Mouse (Mus musculus): ENCODE results near the gene Tmem52. TPM values are rescaled to one million over a fixed set of nuclear protein-coding genes. Genes with fewer than 3 reads are reported as not detected.
A peak's percentile ranks its signal among the peaks of the same experiment; 100 is the strongest.

Tmem52 gene
- polyA plus RNA-seq, 1 experiment from 2014 or later = not detected

GRCm38 (mm10) chr4:155482125-155482480 is 13.2 kb downstream of the Tmem52 start:
- no peaks in the 10 kb centered on the region for H3K9me3 ChIP-seq (replicated peaks; ENCODE audit: control insufficient read depth, low read length)
- H3K4me1 ChIP-seq (ENCODE audit: control insufficient read depth, insufficient read depth, low read length) = peaks cover 13% of the 10 kb centered on the region
- H3K27ac ChIP-seq (ENCODE audit: low read length) = peak overlapping the region; percentile 59
- H3K4me3 ChIP-seq (ENCODE audit: low read length) = peak overlapping the region; percentile 40; the same call in 1 of the 2 replicates
- peaks cover 3% of the 10 kb centered on the region; the same call in 1 of the 2 replicates for H3K27me3 ChIP-seq (ENCODE audit: control insufficient read depth, insufficient read depth, low read length)
- ATAC-seq (replicated peaks; ENCODE audit: extremely low read depth, insufficient read depth, low FRiP score) = 0 out of 2 replicates have a peak, but pooled peaks have one; percentile 7
- H3K9ac ChIP-seq (ENCODE audit: low read length) = peak overlapping the region; percentile 61
- H3K4me2 ChIP-seq (ENCODE audit: low read depth, low read length) = peak overlapping the region; percentile 64; the same call in 1 of the 2 replicates
- 88% methylated on average over 6 of the region's 6 CpGs for whole genome bisulfite sequencing
- H3K36me3 ChIP-seq (ENCODE audit: control insufficient read depth, insufficient read depth) = no peaks in the 10 kb centered on the region

- 80% methylated on average over 8 of the region's 8 CpGs for WGBS
- H3K4me1 ChIP-seq (ENCODE audit: control insufficient read depth, insufficient read depth, low read length) = peaks cover 19% of the 10 kb centered on the region
- no peak overlapping the region for H3K27ac ChIP-seq (ENCODE audit: low read length)
- ATAC-seq (replicated peaks; ENCODE audit: extremely low read depth, insufficient read depth, low FRiP score) = no peak
- no peak overlapping the region for H3K9ac ChIP-seq (ENCODE audit: low read length)
- no peak overlapping the region for H3K4me3 ChIP-seq (ENCODE audit: low read length)
- H3K36me3 ChIP-seq (ENCODE audit: control insufficient read depth, insufficient read depth) = no peaks in the 10 kb centered on the region
- H3K4me2 ChIP-seq (ENCODE audit: low read depth, low read length) = no peak overlapping the region
- peaks cover 3% of the 10 kb centered on the region; the same call in 1 of the 2 replicates for H3K27me3 ChIP-seq (ENCODE audit: control insufficient read depth, insufficient read depth, low read length)
- H3K9me3 ChIP-seq (replicated peaks; ENCODE audit: control insufficient read depth, low read length) = no peaks in the 10 kb centered on the region
These were observed 14.0 kb downstream of the Tmem52 start for GRCm38 (mm10) chr4:155482733-155483540.

GRCm38 (mm10) chr4:155485521-155485920 is 16.6 kb downstream of the Tmem52 start:
- 64% methylated on average over 3 of the region's 3 CpGs for WGBS
- H3K9me3 ChIP-seq (replicated peaks; ENCODE audit: control insufficient read depth, low read length) = no peaks in the 10 kb centered on the region
- H3K9ac ChIP-seq (ENCODE audit: low read length) = no peak overlapping the region
- no peaks in the 10 kb centered on the region for H3K27me3 ChIP-seq (ENCODE audit: control insufficient read depth, insufficient read depth, low read length)
- no peak for ATAC-seq (replicated peaks; ENCODE audit: extremely low read depth, insufficient read depth, low FRiP score)
- H3K27ac ChIP-seq (ENCODE audit: low read length) = peak overlapping the region; percentile 39; the same call in 1 of the 2 replicates
- no peaks in the 10 kb centered on the region for H3K36me3 ChIP-seq (ENCODE audit: control insufficient read depth, insufficient read depth)
- peaks cover 43% of the 10 kb centered on the region for H3K4me1 ChIP-seq (ENCODE audit: control insufficient read depth, insufficient read depth, low read length)
- no peak overlapping the region for H3K4me2 ChIP-seq (ENCODE audit: low read depth, low read length)
- H3K4me3 ChIP-seq (ENCODE audit: low read length) = no peak overlapping the region

- H3K9me3 ChIP-seq (replicated peaks; ENCODE audit: control insufficient read depth, low read length) = no peaks in the 10 kb centered on the region
- no peak for ATAC-seq (replicated peaks; ENCODE audit: extremely low read depth, insufficient read depth, low FRiP score)
- no peaks in the 10 kb centered on the region for H3K27me3 ChIP-seq (ENCODE audit: control insufficient read depth, insufficient read depth, low read length)
- peak overlapping the region; percentile 23; the same call in 1 of the 2 replicates for H3K4me2 ChIP-seq (ENCODE audit: low read depth, low read length)
- H3K4me1 ChIP-seq (ENCODE audit: control insufficient read depth, insufficient read depth, low read length) = peaks cover 41% of the 10 kb centered on the region
- H3K9ac ChIP-seq (ENCODE audit: low read length) = peak overlapping the region; percentile 25; the same call in 1 of the 2 replicates
- WGBS = 23% methylated on average over 3 of the region's 3 CpGs
- H3K27ac ChIP-seq (ENCODE audit: low read length) = peak overlapping the region; percentile 91
- no peaks in the 10 kb centered on the region for H3K36me3 ChIP-seq (ENCODE audit: control insufficient read depth, insufficient read depth)
- no peak overlapping the region for H3K4me3 ChIP-seq (ENCODE audit: low read length)
These were observed 18.8 kb downstream of the Tmem52 start for GRCm38 (mm10) chr4:155487746-155488145.

GRCm38 (mm10) chr4:155488232-155489025 is 19.5 kb downstream of the Tmem52 start:
- Histone ChIP-seq H3K27ac (ENCODE audit: low read length) (peak overlapping the region; percentile 91), H3K4me2 (ENCODE audit: low read depth, low read length) (peak overlapping the region; percentile 23; the same call in 1 of the 2 replicates), H3K9ac (ENCODE audit: low read length) (peak overlapping the region; percentile 60), H3K4me3 (ENCODE audit: low read length) (no peak overlapping the region), H3K9me3 (replicated peaks; ENCODE audit: control insufficient read depth, low read length) (no peaks in the 10 kb centered on the region), H3K27me3 (ENCODE audit: control insufficient read depth, insufficient read depth, low read length) (no peaks in the 10 kb centered on the region), H3K36me3 (ENCODE audit: control insufficient read depth, insufficient read depth) (no peaks in the 10 kb centered on the region), H3K4me1 (ENCODE audit: control insufficient read depth, insufficient read depth, low read length) (peaks cover 46% of the 10 kb centered on the region)
- 44% methylated on average over 8 of the region's 8 CpGs for WGBS
- ATAC-seq (replicated peaks; ENCODE audit: extremely low read depth, insufficient read depth, low FRiP score) = peak; percentile 73

- Histone ChIP-seq H3K9me3 (replicated peaks; ENCODE audit: control insufficient read depth, low read length) (no peaks in the 10 kb centered on the region), H3K4me1 (ENCODE audit: control insufficient read depth, insufficient read depth, low read length) (peaks cover 54% of the 10 kb centered on the region), H3K4me2 (ENCODE audit: low read depth, low read length) (no peak overlapping the region), H3K27ac (ENCODE audit: low read length) (peak overlapping the region; percentile 91), H3K27me3 (ENCODE audit: control insufficient read depth, insufficient read depth, low read length) (no peaks in the 10 kb centered on the region), H3K36me3 (ENCODE audit: control insufficient read depth, insufficient read depth) (no peaks in the 10 kb centered on the region), H3K9ac (ENCODE audit: low read length) (no peak overlapping the region; the same call in 1 of the 2 replicates), H3K4me3 (ENCODE audit: low read length) (no peak overlapping the region)
- WGBS = 54% methylated on average over 9 of the region's 9 CpGs
- no peak for ATAC-seq (replicated peaks; ENCODE audit: extremely low read depth, insufficient read depth, low FRiP score)
These were observed 20.4 kb downstream of the Tmem52 start for GRCm38 (mm10) chr4:155489101-155489970.

GRCm38 (mm10) chr4:155490456-155490855 is 21.5 kb downstream of the Tmem52 start:
- no peak for ATAC-seq (replicated peaks; ENCODE audit: extremely low read depth, insufficient read depth, low FRiP score)
- Histone ChIP-seq H3K4me3 (ENCODE audit: low read length) (peak overlapping the region; percentile 99), H3K27me3 (ENCODE audit: control insufficient read depth, insufficient read depth, low read length) (no peaks in the 10 kb centered on the region), H3K4me2 (ENCODE audit: low read depth, low read length) (peak overlapping the region; percentile 93), H3K9ac (ENCODE audit: low read length) (peak overlapping the region; percentile 100), H3K4me1 (ENCODE audit: control insufficient read depth, insufficient read depth, low read length) (peaks cover 54% of the 10 kb centered on the region), H3K9me3 (replicated peaks; ENCODE audit: control insufficient read depth, low read length) (no peaks in the 10 kb centered on the region), H3K27ac (ENCODE audit: low read length) (peak overlapping the region; percentile 93), H3K36me3 (ENCODE audit: control insufficient read depth, insufficient read depth) (no peaks in the 10 kb centered on the region)
- 30% methylated on average over 5 of the region's 5 CpGs for WGBS

GRCm38 (mm10) chr4:155490990-155491504 is 22.1 kb downstream of the Tmem52 start, which contains the start of gene Gnb1:
Gnb1 (plus strand) TSS chr4:155491361.
- H3K4me3 ChIP-seq (ENCODE audit: low read length) = peak within 1 kb of the TSS; percentile 99
- H3K27ac ChIP-seq (ENCODE audit: low read length) = peak within 1 kb of the TSS; percentile 93
- WGBS = under 1% methylated on average over 41 of the region's 60 CpGs
- no peaks in the 10 kb centered on the region for H3K9me3 ChIP-seq (replicated peaks; ENCODE audit: control insufficient read depth, low read length)
- no peaks in the 10 kb centered on the region for H3K36me3 ChIP-seq (ENCODE audit: control insufficient read depth, insufficient read depth)
- peaks cover 54% of the 10 kb centered on the region for H3K4me1 ChIP-seq (ENCODE audit: control insufficient read depth, insufficient read depth, low read length)
- peak within 1 kb of the TSS; percentile 100 for H3K9ac ChIP-seq (ENCODE audit: low read length)
- peak within 1 kb of the TSS; percentile 93 for H3K4me2 ChIP-seq (ENCODE audit: low read depth, low read length)
- no peaks in the 10 kb centered on the region for H3K27me3 ChIP-seq (ENCODE audit: control insufficient read depth, insufficient read depth, low read length)
- ATAC-seq (replicated peaks; ENCODE audit: extremely low read depth, insufficient read depth, low FRiP score) = peak; percentile 77

Data from heart, embryonic 16.5 days (tissue).